Mouse (Mus musculus) thymus, adult 18-20 months (tissue): ENCODE data around the gene Gm10799.
"Not testable (repeated sequence)": the region's sequence is repeated elsewhere in the genome, so short reads cannot be mapped to it uniquely, and the experiment has no call there.

Source experiments
- DNase-seq, 2 experiments: peaks; one replicate each; pipeline ENCODE4 v3.0.0; 2022; ENCODE audit warnings: mixed read lengths in 2 of 2

The Gm10799 gene

DNA sequence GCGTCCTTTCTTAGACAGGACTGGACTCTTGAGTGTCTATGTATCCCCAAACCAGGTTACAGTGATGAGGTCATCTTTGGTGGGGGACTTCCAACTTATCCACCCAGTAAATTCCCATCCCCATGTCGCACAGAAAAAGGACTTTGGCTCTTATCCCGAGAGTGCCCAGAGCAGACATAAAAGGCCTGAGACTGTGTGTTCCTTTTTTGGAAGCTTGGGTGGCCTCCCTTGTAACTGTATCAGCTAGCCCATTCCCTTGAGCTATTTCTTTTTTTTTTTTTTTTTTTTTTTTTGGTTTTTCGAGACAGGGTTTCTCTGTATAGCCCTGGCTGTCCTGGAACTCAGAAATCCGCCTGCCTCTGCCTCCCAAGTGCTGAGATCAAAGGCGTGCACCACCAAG lies 2.8 kb downstream of the Gm10799 start, which contains the start of gene Gm10912:
Gene Gm10912 (plus strand): TSS at position 301 of the 400 bp plus-strand sequence.
- DNase-seq, result not testable (repeated sequence)

DNA sequence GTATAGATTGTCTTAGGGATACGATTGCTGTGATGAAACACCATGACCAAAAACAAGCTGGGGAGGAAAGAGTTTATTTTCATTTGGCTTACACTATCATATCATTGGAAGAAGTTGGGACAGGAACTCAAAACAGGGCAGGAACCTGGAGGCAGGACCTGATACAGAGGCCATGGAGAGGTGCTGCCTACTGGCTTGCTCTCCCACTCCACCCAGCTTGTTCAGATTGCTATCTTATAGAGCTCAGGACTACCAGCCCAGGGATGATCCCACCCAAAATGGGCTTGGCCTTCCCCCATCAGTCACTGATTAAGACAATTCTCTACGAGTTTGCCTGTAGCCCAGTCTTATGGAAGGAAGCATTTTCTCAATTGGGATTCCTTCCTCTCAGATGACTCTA lies 4.2 kb downstream of the Gm10799 start:
- no peak for DNase-seq

DNA sequence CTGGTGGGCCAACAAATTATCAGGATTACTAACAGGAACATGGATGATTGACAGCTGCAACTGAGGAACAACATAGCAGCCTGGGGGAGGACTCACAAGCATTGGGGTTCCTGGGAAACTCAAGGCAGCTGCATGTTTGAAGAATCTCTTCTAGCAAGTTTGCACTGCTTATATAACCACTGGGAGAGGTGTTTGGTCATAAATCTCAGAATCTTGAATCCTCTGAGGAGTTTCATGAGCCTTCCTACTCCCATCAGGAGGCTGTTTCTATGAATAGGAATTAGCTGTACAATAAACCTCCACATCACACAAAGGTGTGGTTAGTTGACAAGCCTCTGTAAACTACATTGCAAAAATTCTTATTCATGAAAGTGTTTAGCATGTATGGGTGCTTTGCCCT lies 5.7 kb downstream of the Gm10799 start:
- DNase-seq, result no peak

DNA sequence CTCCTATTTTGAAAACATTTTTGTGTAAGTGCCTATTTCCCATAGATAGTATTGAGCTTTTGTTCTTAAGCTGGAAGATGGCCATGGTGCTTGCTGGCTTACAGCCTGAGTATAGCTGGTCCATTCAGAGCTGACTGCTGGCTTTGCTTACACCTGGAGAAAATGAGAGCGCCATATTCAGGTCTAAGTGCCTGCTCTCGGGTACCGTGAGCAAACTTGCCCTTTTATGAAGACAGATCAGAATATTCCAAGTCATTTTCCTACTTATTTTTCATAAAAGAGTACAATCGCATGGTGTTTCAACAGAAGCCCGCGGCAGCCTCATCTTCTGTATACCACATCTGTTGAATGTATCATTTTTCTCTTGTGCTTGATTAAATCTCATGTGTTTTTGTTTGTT lies 7.4 kb downstream of the Gm10799 start:
- no peak for DNase-seq

DNA sequence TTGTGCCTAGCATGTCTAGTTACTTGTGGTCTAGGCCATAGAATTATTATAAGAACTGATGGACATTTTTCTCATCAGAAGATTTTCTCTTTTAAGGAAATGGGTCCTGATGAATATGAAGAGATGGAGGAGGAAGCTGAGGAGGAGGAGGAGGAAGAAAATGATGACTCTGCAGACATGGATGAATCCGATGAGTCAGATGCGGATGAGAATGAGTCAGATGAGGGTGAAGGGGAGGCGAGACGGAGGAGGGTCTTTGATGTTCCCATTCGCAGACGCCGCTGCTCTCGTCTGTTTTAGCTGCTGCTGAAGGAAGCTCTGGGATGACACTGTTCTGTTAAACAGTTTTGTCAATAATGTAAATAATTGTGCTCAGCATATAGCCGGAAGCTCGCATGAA lies 8.6 kb downstream of the Gm10799 start:
- no peak for DNase-seq

DNA sequence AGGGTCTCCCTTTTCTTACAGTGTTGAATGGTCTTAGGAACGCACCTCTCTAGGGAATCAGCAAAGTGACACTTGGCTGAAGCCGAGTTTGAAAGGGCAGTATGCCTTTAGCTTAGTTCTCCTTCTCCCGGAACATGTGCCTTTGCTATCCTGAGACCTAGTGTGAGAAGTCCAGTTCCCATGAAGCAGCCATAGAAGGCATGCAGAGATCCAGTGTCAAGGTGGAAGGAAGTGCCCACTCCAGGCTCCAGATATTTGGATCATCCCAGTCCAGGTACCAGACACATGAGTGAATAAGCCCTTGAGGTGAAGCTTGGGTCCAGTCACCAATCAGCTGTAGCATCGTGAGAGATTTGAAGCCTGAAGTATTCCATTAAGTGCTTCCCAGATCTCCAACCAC lies 9.4 kb downstream of the Gm10799 start:
- DNase-seq, result no peak

DNA sequence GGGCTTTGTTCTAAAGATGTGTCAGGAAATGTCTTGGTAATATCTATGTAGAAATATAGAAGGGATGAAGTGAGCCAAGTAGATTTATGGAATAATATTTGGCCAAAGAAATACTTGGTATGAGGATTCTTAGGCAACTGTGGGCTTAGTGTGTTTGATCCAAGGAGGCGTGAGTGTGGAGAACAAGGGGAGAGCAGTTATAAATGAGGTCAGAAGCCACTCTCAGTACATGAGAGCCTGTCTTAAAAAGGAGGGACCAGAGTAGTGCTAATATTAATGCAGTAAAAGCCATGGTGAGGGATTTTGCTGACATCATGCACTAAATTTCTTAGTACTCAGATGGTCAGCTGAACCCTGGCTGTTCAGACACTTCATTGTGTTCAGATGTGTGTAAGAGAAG lies 10.0 kb downstream of the Gm10799 start:
- no peak for DNase-seq

DNA sequence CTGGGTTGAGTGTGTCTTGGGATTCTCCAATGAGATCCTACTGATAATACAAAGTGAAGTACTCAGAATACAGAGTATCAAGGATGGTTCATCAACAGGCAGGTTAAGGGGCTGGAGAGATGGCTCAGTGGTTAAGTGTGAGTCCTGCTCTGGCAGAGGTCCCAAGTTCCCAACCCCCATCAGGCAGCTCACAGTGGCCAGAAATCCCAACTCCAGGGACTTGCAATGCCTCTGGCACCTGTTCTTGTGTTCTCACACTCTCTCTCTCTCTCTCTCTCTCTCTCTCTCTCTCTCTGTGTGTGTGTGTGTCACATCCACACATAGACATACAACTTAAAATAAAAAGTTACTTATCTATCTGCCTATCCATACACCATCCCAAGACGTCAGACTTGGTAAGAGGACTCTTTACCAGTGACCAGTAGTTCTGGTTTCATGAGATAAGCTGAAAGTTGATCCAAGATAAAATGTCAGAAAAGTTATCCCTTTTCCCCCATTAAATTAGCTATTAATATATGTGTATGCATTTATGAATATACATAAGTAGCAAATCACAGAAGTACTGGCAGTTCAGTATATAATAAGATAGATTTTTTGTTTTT lies 23.8 kb downstream of the Gm10799 start:
- no peak for DNase-seq

DNA sequence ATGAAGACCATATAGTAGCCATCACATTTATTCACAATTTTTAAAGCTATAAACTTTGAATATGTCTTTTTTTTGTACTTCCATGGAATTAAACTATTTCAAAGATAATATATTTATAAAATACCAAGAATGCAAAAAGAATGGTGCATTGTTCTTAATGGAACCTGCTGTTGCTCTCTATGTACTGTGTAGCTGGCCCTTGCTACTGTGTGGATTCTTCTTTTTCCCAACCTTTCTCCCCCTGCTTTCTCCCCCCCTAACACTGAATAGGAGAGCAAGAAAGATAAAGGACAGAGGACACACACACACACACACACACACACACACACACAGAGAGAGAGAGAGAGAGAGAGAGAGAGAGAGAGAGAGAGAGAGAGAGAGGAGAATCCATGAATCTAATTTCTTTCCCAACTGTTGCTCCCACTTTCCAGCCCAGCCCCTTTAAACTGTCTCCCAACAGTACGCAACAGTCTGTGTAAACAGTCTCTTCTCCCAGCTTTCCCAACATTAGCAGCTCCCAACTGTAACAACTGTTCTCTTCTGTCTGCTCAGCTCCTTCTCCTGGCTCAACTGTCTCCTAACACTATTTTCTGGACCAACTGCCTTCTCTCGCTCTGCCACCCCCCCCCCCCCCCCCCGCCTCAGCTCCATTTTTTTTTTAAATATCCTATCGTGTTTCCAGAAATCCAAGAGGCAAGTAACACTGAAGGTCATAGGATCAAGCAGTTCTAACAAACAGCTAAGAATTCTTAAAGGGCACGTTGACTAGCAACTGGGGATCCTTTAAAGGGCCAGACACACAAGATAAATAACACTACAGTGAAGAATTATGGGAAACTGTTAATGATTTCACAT lies 24.5 kb downstream of the Gm10799 start:
- DNase-seq, result no peak

DNA sequence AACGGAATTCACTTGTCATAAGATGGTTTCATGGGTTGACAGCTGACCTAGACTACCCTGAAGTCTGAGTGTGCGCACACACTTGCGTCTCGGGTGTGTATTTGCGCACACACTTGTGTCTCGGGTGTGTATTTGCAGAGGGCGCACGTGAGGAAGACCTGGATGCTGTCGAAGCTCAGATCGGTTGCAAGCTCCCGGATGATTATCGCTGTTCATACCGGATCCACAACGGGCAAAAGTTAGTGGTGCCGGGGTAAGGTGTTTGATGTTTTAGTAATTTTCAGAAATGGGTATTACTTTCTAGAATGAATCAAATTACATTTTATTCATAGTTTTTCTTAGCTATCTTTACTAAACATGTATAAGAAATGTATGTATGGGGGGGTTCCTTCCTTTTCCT lies 25.6 kb downstream of the Gm10799 start:
- no peak for DNase-seq

DNA sequence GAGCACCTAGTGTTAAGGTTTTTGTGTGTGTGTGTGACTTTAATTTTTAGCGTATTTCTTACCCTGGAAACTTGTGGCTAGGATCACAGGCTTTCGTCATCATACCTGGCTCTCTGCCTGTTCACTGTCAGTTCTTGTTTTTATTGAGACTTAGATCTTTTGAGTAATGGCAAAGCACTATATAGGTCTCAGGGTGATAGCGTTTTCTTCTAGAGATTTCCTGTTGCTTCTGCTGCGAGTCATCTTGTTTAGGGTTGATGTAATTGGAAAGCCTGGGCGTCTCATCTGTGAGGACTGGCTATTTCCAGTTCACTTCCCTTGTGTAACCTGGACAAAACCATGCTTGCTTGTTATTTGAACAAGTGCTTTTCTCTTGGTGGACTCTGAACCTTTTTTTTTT lies 26.7 kb downstream of the Gm10799 start:
- no peak for DNase-seq

DNA sequence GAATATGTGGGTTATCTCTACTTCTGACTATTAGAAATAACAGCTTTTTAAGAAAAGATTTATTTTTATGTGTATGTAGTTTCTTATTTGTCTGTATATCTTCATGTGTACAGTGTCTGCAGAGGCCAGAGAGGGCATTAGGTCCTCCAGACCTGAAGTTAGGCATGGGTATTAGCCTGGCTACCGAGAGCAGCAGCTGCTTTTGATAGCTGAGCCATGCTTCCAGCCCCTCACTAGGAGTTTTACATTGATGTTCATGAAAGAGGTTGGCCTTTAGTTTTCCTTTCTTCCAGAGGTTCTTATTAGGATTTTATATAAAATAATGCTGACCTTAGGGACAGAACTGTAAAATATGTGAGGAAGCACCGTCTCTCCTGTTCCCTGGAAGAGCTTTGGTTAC lies 30.1 kb downstream of the Gm10799 start:
- DNase-seq, result no peak

DNA sequence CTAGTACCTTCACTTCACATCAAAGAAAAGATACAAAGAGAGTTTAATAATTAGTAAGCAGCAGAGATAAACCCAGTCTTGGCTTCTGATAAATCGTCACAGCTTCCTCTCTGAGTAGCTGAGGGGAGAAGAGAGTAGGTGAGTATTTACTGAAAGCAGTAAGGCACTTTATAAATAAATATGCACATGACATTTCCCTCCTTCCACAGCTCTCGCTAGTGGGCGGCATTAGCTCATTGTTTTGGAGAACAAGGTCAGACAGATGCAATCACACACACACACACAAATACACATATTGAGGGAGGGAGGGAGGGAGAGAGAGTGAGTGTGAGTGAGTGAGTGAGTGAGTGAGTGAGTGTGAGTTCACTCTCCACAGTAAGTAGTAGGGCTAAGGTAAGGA lies 32.0 kb downstream of the Gm10799 start:
- DNase-seq, result no peak

DNA sequence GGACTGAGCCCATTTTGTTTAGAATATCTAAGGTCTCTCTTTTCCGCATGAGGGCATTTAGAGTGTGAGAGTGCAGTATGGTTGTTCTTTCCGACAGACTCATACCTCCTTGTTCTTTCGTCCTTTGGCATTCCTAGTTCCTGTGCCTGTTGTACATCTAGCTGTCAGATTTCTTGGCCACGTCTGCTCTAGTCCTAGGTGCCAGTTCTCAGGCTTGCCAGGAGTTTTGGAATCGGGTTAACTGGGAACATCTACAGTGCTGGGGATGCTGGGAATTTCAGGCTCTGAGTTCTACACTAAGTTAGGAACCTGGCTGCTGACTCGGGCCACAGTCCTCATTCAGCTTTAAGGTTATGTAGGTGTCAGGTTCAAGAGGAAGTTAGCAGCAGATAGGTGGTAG lies 32.8 kb downstream of the Gm10799 start:
- DNase-seq, result no peak

DNA sequence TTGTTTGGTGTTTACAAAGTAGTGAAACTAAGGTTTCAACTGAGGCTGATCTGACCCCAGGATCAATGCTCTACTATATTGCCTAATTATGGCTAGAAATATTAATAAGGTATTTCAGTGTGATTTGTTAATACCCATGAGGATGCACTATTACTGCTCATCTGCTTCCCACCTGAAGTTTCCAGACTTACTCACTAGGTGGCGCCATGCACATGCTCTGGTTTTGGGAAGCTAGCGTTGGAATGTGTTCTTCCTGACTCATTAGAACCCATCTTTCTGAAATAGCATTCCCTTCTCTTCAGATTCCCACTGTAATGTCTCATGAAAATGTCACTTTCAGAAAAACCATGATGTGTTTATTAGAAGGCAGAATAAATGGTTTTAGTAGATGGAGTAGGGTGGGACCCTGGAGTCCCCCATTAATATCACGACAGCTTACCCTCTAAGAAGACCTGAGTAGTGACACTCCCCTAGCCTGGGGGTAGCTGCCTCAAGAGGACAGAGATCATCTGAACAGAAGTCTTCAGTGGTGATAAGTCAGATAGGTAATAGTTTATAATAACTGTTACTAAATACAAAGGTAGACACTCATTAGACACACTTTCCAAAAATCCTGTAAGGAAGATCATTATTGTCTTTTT lies 33.4 kb downstream of the Gm10799 start:
- peak; percentile 9 to 12 for DNase-seq

DNA sequence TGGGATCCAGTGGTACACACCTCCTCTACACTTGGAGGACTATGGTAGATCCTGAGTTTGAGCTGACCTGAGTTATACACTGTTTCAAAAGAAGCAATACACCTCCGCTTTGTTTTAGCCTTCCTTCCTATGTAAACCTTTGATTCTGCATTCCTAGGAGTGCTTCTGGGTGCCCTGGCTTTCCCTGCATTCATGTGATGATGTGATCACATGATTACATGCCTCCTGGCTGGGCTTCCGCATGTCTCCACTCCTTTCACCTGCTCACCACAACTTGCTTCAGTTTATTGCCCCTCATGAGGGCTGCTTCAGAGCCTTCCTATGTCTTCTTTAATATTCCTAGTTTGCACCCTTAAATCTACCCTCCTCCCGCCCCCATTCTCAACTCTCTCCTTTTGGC lies 36.3 kb downstream of the Gm10799 start:
- no peak for DNase-seq

DNA sequence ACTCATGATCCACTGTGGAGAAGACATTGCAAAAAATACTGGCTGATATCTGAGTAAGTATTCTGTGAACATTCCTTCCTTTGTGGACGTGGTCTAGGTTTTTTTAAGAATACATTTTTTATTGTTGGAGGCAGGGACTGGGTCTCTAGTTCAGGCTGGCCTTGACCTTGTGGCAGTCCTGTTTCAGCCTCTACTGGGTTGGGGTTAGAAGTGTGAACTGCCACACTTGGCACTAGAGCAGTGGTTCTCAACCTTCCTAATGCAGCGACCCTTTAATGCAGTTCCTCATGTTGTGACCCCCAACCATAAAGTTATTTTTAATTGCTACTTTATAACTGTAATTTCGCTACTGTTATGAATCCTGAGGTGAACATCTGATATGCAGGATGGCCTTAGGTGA lies 38.0 kb downstream of the Gm10799 start:
- DNase-seq, result no peak

DNA sequence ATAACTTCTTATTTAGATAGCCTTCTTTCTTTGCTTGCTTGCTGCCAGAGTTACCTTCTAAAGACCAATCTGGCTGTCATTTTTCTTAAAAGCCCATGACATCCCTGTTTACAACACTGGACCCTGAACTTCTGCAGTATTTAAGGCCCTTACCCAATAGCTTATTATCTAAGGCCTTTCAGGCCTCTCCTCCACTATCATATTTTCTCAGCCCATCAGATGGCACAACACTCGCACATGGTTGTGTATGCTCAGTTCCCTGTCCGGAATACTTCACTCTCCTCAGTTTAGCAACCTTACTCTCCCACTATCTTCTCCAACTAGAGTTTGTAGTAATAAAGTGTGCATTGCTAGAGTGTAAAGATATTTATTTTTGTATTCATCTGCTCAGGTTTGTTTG lies 39.3 kb downstream of the Gm10799 start:
- DNase-seq, result no peak

DNA sequence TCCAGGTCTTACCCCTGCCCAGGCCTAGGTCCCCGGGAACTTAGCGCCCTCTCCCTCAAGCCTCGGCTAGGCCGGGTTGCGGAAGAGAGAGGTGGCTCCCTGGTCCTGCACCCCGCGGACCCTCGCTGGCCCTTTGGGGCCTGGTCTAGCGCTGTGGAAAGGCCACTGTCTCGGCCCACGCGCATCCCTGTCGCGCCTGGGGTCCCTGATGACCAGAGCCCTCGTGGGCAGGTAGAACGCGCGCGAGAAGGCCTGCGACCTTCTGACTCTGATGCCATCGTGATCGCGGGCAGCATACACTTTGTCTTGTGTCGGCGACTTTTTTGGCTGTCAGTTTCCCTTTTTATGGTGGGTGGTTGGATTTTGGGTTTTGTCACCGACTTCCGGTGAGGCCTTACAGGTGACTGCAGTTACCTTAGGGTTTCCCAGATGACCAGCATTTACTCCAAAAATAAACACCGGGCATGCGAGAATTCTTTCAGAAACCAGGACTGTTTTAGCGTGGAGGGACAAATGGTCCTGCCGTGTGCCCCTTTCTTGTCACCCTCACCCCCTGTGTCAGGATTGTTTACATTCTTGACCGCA lies 40.1 kb downstream of the Gm10799 start, which contains the start of gene 4931422A03Rik:
Gene 4931422A03Rik (minus strand): TSS at position 223 of the 585 bp plus-strand sequence.
- no peak for DNase-seq

DNA sequence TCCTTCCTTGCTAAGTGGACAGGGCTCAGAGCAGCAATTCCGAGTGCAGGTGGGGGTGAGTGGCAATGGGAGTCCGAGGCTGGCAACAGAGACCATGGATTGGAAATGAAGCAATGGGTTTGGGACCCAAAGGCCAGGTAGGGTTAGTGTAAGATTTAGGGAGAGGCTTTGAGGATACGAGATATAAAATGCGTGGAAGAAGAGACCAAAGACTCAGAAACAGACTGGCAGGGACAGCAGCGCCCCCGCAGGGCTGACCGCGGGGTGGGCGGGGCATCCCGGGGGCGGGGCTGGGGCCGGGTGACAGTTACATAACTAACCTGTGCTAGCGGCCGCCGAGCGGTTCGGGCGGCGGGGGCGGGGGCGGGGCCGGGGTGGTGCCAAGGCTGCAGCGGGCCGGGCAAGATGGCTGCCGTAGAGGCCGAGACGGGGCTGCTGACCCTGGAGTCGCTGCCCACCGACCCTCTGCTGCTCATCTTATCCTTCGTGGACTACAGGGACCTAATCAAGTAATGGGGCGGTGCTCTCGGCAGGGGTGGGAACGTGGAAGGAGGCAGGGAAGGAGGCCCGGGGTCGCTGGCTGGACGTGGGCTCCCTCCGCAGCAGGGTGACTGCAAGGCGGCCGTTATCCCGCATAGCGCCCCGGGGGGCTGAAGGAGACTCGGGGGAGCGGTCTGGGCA lies 40.8 kb downstream of the Gm10799 start, which contains the start of gene Fbxo3:
Gene Fbxo3 (plus strand): TSS at position 264 of the 681 bp plus-strand sequence.
- peak; percentile 84 for DNase-seq

DNA sequence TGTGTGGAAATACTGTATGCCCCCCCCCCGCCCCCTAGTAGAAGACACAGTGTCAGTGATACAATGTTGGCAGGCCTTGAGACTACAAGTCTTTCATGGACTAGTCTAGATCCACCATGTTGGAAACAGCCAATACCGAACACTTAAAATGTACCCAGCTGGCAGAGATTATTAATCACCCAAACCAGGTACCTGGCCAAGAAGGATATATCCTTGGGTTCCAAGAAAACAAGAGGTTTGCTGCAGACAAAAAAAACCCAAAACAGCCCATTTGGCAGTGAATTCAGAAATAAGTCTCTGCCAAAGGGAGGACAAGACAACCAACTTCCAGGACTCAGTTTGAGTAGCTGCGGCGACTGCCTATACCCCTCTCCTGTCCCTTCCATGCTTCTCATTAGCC lies 43.7 kb downstream of the Gm10799 start:
- DNase-seq, result no peak

DNA sequence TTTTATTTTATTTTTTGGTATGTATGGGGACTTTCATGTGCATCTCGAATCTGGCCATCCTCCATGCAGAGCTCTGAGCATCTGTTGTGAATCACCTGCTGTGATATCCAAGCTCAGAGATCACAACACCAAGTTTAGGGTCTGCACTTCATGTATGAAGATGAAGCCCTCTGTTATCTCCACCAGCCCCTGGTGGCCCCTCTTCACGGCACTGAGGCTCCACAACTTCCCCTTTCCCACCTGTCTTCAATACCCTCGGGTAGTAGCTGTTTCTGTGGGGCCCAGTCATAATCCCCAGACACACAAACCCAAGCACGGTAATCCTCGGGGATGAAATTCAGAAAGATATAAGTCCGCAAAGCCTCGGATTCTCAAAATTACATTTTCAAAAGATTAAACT lies 45.3 kb downstream of the Gm10799 start:
- no peak for DNase-seq
